Comparison of ENCODE assay signal across 8 mouse cellular contexts in genomic region chr13:64020902-64021311, GRCm38 (mm10).
DNase-seq lines count a peak whose midpoint lies in the region; ATAC-seq lines count a peak whose summit lies in the region.

No protein-coding gene starts in this region.

- DNase-seq in 3T3-L1 (ENCODE audit: low read depth, low spot score): peak; percentile 83
- DNase-seq in brain, embryonic 18.5 days (ENCODE audit: low read depth, low spot score): peak; percentile 62
- DNase-seq in forebrain, embryonic 14.5 days (ENCODE audit: low spot score): peak; percentile 92
- DNase-seq in hindbrain, embryonic 10.5 days (ENCODE audit: low spot score): peak; percentile 82
- peak; percentile 56 to 90 for DNase-seq in left cerebral cortex, postnatal 25 days (ENCODE audit: low spot score in 2 of 2)
- peak; percentile 83 for DNase-seq in neural tube, embryonic 11.5 days (ENCODE audit: low spot score)

- WGBS in forebrain, embryonic 14.5 days: 24% methylated on average over 7 of the region's 7 CpGs
- WGBS in hindbrain, embryonic 10.5 days: 25% methylated on average over 7 of the region's 7 CpGs
- WGBS in neural tube, embryonic 11.5 days: 7% methylated on average over 7 of the region's 7 CpGs

- H3K4me1 ChIP-seq in forebrain, embryonic 14.5 days (ENCODE audit: control insufficient read depth, insufficient read depth, low read length): peaks cover 3% of the 10 kb centered on the region; the same call in 1 of the 2 replicates
- H3K4me1 ChIP-seq in hindbrain, embryonic 10.5 days (replicated peaks): peaks cover 27% of the 10 kb centered on the region
- H3K4me1 ChIP-seq in neural tube, embryonic 11.5 days (ENCODE audit: control insufficient read depth, insufficient read depth, low read length): peaks cover 18% of the 10 kb centered on the region

- H3K9ac ChIP-seq in forebrain, embryonic 14.5 days (ENCODE audit: low read length): no peak overlapping the region
- H3K9ac ChIP-seq in neural tube, embryonic 11.5 days (ENCODE audit: low read length): no peak overlapping the region

- peak; percentile 97 for ATAC-seq in forebrain, embryonic 14.5 days
- peak; percentile 97 for ATAC-seq in neural tube, embryonic 11.5 days (ENCODE audit: insufficient read depth, low FRiP score, low TSS enrichment)
- ATAC-seq in megakaryocyte-erythroid progenitor cell, adult 5-6 weeks (replicated peaks; ENCODE audit: low FRiP score, low TSS enrichment, poor library complexity, severe bottlenecking): no peak
- ATAC-seq in megakaryocyte progenitor cell, adult 5-6 weeks (replicated peaks; ENCODE audit: poor library complexity): no peak

- no peak overlapping the region for H3K4me2 ChIP-seq in forebrain, embryonic 14.5 days (ENCODE audit: low read length)
- no peak overlapping the region for H3K4me2 ChIP-seq in neural tube, embryonic 11.5 days (ENCODE audit: low read depth)

- H3K27ac ChIP-seq in forebrain, embryonic 14.5 days (ENCODE audit: low read depth, low read length): no peak overlapping the region
- H3K27ac ChIP-seq in hindbrain, embryonic 10.5 days: peak overlapping the region; percentile 77
- H3K27ac ChIP-seq in neural tube, embryonic 11.5 days (ENCODE audit: low read depth, low read length): peak overlapping the region; percentile 73

- intact Hi-C loops in left cerebral cortex, postnatal 25 days (cut with DNase I): loop anchor here (5.0 kb wide), 1 partner anchor 454 kb away; no protein-coding TSS in a partner anchor

- H3K36me3 ChIP-seq in forebrain, embryonic 14.5 days (ENCODE audit: control insufficient read depth, insufficient read depth, low read length): no peaks in the 10 kb centered on the region
- no peaks in the 10 kb centered on the region for H3K36me3 ChIP-seq in hindbrain, embryonic 10.5 days
- H3K36me3 ChIP-seq in neural tube, embryonic 11.5 days (ENCODE audit: control insufficient read depth, insufficient read depth, low read length): no peaks in the 10 kb centered on the region

- H3K9me3 ChIP-seq in forebrain, embryonic 14.5 days (replicated peaks; ENCODE audit: control insufficient read depth, low read length): no peaks in the 10 kb centered on the region
- no peaks in the 10 kb centered on the region for H3K9me3 ChIP-seq in hindbrain, embryonic 10.5 days
- no peaks in the 10 kb centered on the region for H3K9me3 ChIP-seq in neural tube, embryonic 11.5 days (ENCODE audit: control insufficient read depth, low read length)

- H3K4me3 ChIP-seq in forebrain, embryonic 14.5 days (ENCODE audit: low read depth, low read length): no peak overlapping the region
- H3K4me3 ChIP-seq in hindbrain, embryonic 10.5 days: no peak overlapping the region
- H3K4me3 ChIP-seq in neural tube, embryonic 11.5 days (ENCODE audit: low read depth, low read length): no peak overlapping the region

- H3K27me3 ChIP-seq in forebrain, embryonic 14.5 days (replicated peaks; ENCODE audit: control insufficient read depth, insufficient read depth, low read length): no peaks in the 10 kb centered on the region
- peaks cover 5% of the 10 kb centered on the region; the same call in 1 of the 2 replicates for H3K27me3 ChIP-seq in hindbrain, embryonic 10.5 days (ENCODE audit: insufficient read depth, poor library complexity, severe bottlenecking)
- no peaks in the 10 kb centered on the region for H3K27me3 ChIP-seq in neural tube, embryonic 11.5 days (ENCODE audit: control insufficient read depth, insufficient read depth, low read length)

Comparison
In these comparisons a context has a peak if more than half of its experiments do, and no peak if none do; other contexts are left out.
1. ATAC-seq: peak in forebrain, embryonic 14.5 days (single experiment) and neural tube, embryonic 11.5 days (single experiment); none in megakaryocyte-erythroid progenitor cell, adult 5-6 weeks (single experiment) and megakaryocyte progenitor cell, adult 5-6 weeks (single experiment).
2. Peak in every context shown above with its lines, with median percentiles within 50 percentile points of each other: DNase-seq.